Mouse (Mus musculus) forebrain, embryonic 16.5 days (tissue): Measurements from ENCODE around the gene Wfdc10. TPM values are rescaled to one million over a fixed set of nuclear protein-coding genes. Genes with fewer than 3 reads are reported as not detected.

Experiments used
- ATAC-seq: fragments of 200-750 bp; cut with Nextera tagmentation; 2 replicates; pipeline ENCODE4 v1.8.0; 2017; ENCODE audit warnings: mild to moderate bottlenecking, moderate library complexity
- H3K27ac ChIP-seq: fragments of 300-500 bp; sonication (generic); 2 replicates; pipeline ENCODE4 v1.5.1; 2014; ENCODE audit warnings: low read length, control low read depth
- H3K27me3 ChIP-seq: fragments of 300-500 bp; sonication (generic); replicated peaks from 2 replicates; pipeline ENCODE4 v1.6.1; 2014; ENCODE audit warnings: low read length; ENCODE audit not compliant: control insufficient read depth, insufficient read depth
- H3K36me3 ChIP-seq: fragments of 300-500 bp; sonication (generic); 2 replicates; pipeline ENCODE4 v1.6.1; 2014; ENCODE audit not compliant: control insufficient read depth, insufficient read depth
- H3K4me1 ChIP-seq: fragments of 300-500 bp; sonication (generic); replicated peaks from 2 replicates; pipeline ENCODE4 v1.6.1; 2014; ENCODE audit warnings: low read length; ENCODE audit not compliant: control insufficient read depth, insufficient read depth
- H3K4me2 ChIP-seq: fragments of 300-500 bp; sonication (generic); 2 replicates; pipeline ENCODE4 v1.6.1; 2014; ENCODE audit warnings: mild to moderate bottlenecking, low read length, control low read depth
- H3K4me3 ChIP-seq: fragments of 300-500 bp; sonication (generic); replicated peaks from 2 replicates; pipeline ENCODE4 v1.5.1; 2014; ENCODE audit warnings: mild to moderate bottlenecking, low read length, control low read depth
- H3K9ac ChIP-seq: fragments of 300-500 bp; sonication (generic); replicated peaks from 2 replicates; pipeline ENCODE4 v1.6.1; 2014; ENCODE audit warnings: low read depth, low read length, control low read depth
- H3K9me3 ChIP-seq: fragments of 300-500 bp; sonication (generic); 2 replicates; pipeline ENCODE4 v1.6.1; 2016; ENCODE audit warnings: low read length; ENCODE audit not compliant: control insufficient read depth
- WGBS: fragments of 180-500 bp; shearing (Covaris S2); extraction: QIAGEN DNeasy Blood & Tissue Kit; methylation state at CpG from one replicate; pipeline ENCODE4 v1.1.7; 2014; 5-methylcytosine and 5-hydroxymethylcytosine counted together
- polyA plus RNA-seq: library from polyadenylated mRNA; unstranded; fragments of >200 nt; fragmentation: Nextera tagmentation; extraction: Ambion mirVana; gene quantifications from 2 replicates; pipeline ENCODE4 v1.2.1, GENCODE M21; 2015

The Wfdc10 gene
- polyA plus RNA-seq, 1 experiment from 2014 or later, result not detected

DNA sequence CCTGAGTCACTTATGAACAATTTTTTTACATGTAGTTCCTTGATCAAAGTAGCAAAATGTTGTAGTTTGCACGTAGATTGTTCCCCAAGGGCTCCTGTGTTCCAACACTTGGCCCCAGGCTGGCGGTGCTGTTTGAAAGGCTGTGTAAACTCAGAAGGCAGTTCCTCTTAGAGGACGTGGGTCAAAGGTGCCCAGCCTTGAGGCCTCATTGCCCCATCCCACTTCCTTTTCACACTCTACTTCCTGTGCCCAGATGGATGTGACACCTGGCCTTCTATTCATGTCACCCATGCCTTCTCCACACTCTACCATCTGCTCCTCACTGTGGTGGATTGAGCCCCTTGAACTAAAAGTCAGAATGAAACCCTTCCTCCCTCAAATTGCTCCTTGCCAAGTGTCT lies 24.1 kb downstream of the Wfdc10 start:
- ATAC-seq, result no peak
- 73% methylated on average over 3 of the region's 3 CpGs for WGBS
- Histone ChIP-seq H3K36me3 (no peaks in the 10 kb centered on the region), H3K4me3 (no peak overlapping the region), H3K4me2 (no peak overlapping the region), H3K9me3 (no peaks in the 10 kb centered on the region), H3K4me1 (peaks cover 3% of the 10 kb centered on the region; the same call in 1 of the 2 replicates), H3K27ac (no peak overlapping the region), H3K27me3 (no peaks in the 10 kb centered on the region), H3K9ac (no peak overlapping the region)

DNA sequence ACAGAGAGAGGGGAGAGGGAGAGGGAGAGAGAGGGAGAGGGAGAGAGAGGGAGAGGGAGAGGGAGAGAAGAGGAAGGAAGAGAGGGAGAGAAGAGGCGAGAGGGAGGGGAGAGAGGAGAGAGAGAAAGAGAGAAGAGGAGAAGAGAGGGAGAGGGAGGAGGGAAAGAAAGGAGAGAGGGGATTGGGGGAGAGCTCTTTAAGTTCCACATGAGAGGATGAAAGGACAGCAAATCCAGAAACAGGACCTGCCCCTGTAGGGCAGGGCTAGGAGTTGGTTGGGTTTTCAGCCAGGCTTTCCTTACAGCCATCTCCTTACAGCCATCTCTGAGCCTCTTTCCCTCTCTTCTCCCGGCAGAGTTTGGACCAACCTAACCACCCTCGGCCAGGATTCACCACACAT lies 29.0 kb downstream of the Wfdc10 start, which contains the start of gene Wfdc13:
Gene Wfdc13, plus strand, starts transcription at position 301 of the 400 bp plus-strand sequence.
- Histone ChIP-seq H3K4me2 (no peak within 1 kb of the TSS), H3K9ac (no peak within 1 kb of the TSS), H3K27me3 (no peaks in the 10 kb centered on the region; the same call in 1 of the 2 replicates), H3K27ac (no peak within 1 kb of the TSS), H3K36me3 (no peaks in the 10 kb centered on the region), H3K4me3 (no peak within 1 kb of the TSS), H3K4me1 (no peaks in the 10 kb centered on the region), H3K9me3 (no peaks in the 10 kb centered on the region)
- 66% methylated on average over 3 of the region's 3 CpGs for WGBS
- no peak for ATAC-seq

DNA sequence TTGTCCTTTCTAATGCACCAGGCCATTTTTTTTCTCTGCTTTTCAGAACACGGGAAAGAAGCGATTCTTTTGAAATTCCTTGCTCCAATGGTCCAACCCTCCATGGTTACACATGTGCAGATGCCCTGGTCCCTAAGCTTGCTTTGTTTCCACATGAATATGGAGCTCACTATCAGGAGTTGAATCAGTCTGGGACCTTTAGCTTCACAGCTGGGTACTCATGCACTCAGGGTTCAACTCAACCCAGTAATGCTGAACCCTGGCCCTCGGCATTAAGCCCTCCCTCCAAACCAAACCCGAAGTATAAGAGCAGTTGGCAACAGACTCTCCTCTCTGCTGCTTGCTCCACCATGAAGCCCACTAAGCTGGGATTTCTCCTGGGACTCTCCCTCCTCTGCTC lies 42.4 kb downstream of the Wfdc10 start, which contains the start of gene Spint4:
Gene Spint4, plus strand, starts transcription at position 301 of the 400 bp plus-strand sequence.
- H3K4me2 ChIP-seq, result no peak within 1 kb of the TSS
- 72% methylated on average over 4 of the region's 4 CpGs for WGBS
- H3K9ac ChIP-seq, result no peak within 1 kb of the TSS
- no peaks in the 10 kb centered on the region for H3K27me3 ChIP-seq
- no peak within 1 kb of the TSS for H3K27ac ChIP-seq
- H3K4me3 ChIP-seq, result no peak within 1 kb of the TSS
- H3K4me1 ChIP-seq, result no peaks in the 10 kb centered on the region
- ATAC-seq, result no peak
- H3K9me3 ChIP-seq, result no peaks in the 10 kb centered on the region
- no peaks in the 10 kb centered on the region for H3K36me3 ChIP-seq

DNA sequence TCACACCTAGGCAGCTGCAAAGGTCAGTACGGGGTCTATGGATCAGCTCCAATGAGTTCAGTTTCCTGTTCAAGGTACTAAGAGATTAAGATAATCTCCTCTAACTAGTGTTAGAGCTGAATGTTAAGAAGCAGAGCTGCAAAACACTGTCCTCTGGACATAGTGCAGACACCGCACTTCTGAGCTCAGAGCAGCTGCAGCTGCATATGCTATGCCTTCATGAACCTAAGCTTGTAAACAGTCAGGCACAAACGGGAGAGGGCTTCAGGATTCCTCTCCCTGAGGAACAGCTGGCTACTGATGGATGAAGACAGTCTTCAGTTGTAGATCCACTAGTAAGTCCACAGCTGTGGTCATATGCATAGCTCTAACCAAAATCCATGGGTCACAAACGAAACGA lies 45.1 kb downstream of the Wfdc10 start:
- no peaks in the 10 kb centered on the region for H3K36me3 ChIP-seq
- no peak overlapping the region for H3K27ac ChIP-seq
- no peak overlapping the region for H3K9ac ChIP-seq
- H3K4me1 ChIP-seq, result no peaks in the 10 kb centered on the region
- no peak for ATAC-seq
- H3K9me3 ChIP-seq, result no peaks in the 10 kb centered on the region
- H3K27me3 ChIP-seq, result no peaks in the 10 kb centered on the region
- WGBS, result 83% methylated on average over 5 of the region's 5 CpGs
- no peak overlapping the region for H3K4me3 ChIP-seq
- no peak overlapping the region for H3K4me2 ChIP-seq

DNA sequence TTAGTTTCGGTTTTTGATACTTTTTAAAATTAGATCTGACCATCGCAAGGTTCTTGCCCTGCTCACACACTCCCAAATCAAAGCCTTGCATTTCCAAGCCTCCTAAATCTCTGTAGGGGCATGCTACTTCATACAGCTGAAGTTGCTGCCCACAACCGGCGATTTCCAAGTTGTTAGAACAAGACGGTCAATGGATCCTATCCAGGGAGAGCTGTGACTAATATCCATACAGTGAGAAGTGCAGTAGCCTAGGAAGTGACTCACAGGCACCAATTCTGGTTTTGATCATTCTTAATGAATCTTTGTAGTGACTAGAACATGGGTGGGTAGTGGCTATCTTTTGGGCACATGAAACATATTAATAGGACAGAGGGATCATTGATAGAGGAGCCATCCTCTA lies 45.9 kb downstream of the Wfdc10 start:
- no peak for ATAC-seq

DNA sequence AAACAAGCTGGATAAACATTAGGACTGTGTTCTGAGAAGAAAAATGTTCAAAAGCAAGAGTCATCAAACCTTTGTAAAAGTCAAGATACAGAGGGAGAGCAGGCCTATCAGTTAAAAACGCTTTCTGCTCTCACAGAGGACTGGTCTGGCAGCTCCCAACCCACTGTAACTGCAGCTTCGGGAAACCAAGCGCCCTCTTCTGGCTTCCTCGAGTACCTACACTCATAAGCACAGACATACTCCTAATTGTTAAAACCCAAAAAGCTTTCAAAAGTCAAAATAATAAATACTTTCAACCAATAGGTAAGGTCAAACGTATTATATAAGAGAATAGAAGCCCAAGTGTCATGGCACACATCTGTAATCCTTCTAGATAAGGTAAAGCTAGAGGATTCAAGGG lies 48.4 kb downstream of the Wfdc10 start:
- ATAC-seq, result no peak
- H3K27me3 ChIP-seq, result no peaks in the 10 kb centered on the region
- 86% methylated on average over 5 of the region's 5 CpGs for WGBS
- no peaks in the 10 kb centered on the region for H3K9me3 ChIP-seq
- H3K4me2 ChIP-seq, result no peak overlapping the region
- H3K36me3 ChIP-seq, result no peaks in the 10 kb centered on the region
- no peak overlapping the region for H3K4me3 ChIP-seq
- no peak overlapping the region for H3K9ac ChIP-seq
- H3K27ac ChIP-seq, result no peak overlapping the region
- H3K4me1 ChIP-seq, result no peaks in the 10 kb centered on the region

More for the DNA sequence above, 45.9 kb downstream of the Wfdc10 start:
- Histone ChIP-seq H3K9ac (no peak overlapping the region), H3K4me1 (no peaks in the 10 kb centered on the region), H3K27me3 (no peaks in the 10 kb centered on the region), H3K27ac (no peak overlapping the region), H3K4me3 (no peak overlapping the region), H3K4me2 (no peak overlapping the region), H3K36me3 (no peaks in the 10 kb centered on the region), H3K9me3 (no peaks in the 10 kb centered on the region)
- WGBS, result 92% methylated on average over 5 of the region's 5 CpGs

DNA sequence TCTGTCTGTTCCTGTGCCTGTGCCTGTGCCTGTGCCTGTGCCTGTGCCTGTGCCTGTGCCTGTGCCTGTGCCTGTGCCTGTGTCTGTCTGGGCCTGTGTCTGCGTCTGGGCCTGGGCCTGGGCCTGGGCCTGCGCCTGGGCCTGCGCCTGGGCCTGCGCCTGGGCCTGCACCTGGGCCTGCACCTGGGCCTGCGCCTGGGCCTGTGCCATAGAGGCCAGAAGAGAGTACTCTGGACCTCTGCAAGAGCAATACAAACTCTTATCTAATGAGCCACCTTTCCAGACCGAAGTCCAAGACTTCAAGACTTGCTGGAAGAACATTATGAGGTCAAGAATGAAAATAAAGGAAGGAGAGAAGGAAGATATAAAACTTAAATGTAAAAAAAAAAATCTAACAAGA lies 49.5 kb downstream of the Wfdc10 start:
- Histone ChIP-seq H3K9me3 (no peaks in the 10 kb centered on the region), H3K27ac (no peak overlapping the region), H3K4me2 (no peak overlapping the region), H3K36me3 (no peaks in the 10 kb centered on the region), H3K27me3 (no peaks in the 10 kb centered on the region), H3K9ac (no peak overlapping the region), H3K4me3 (no peak overlapping the region), H3K4me1 (no peaks in the 10 kb centered on the region)
- WGBS, result 91% methylated on average over 6 of the region's 6 CpGs
- ATAC-seq, result no peak

DNA sequence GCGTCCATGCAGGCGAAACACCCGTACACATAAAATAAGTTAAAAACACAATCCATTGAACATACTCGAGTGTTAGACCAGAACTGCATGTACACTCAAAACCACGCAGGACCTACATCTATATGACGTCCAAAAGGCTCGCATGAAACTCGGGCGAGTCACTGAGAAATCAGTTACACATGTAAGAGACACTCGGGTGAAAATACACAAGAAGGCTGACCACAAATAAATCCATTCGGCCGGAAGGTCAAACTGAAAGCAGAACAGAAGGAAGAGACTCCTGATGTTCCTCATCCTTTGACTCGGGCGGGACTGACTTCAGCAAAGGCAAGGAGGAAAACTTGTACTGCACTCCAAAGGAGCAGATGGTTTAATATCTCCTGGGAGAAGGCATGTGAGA lies 50.1 kb downstream of the Wfdc10 start:
- 89% methylated on average over 14 of the region's 14 CpGs for WGBS
- Histone ChIP-seq H3K4me1 (no peaks in the 10 kb centered on the region), H3K27me3 (no peaks in the 10 kb centered on the region), H3K27ac (no peak overlapping the region), H3K9ac (no peak overlapping the region), H3K36me3 (no peaks in the 10 kb centered on the region), H3K9me3 (no peaks in the 10 kb centered on the region), H3K4me3 (no peak overlapping the region), H3K4me2 (no peak overlapping the region)
- ATAC-seq, result no peak
